Mouse (Mus musculus): ENCODE data around the gene Hs2st1. TPM values are rescaled to one million over a fixed set of nuclear protein-coding genes. Genes with fewer than 3 reads are reported as not detected.

The Hs2st1 gene
- polyA plus RNA-seq, 1 experiment from 2014 or later, result 19.7 TPM

- no peak for ATAC-seq (replicated peaks)
- Histone ChIP-seq H3K27ac (replicated peaks) (no peak overlapping the region), H3K36me3 (peaks cover 7% of the 10 kb centered on the region; the same call in 1 of the 2 replicates), H3K9ac (replicated peaks) (no peak overlapping the region), H3K9me3 (no peaks in the 10 kb centered on the region), H3K4me1 (no peaks in the 10 kb centered on the region), H3K4me2 (replicated peaks) (no peak overlapping the region), H3K27me3 (no peaks in the 10 kb centered on the region), H3K4me3 (no peak overlapping the region)
- WGBS, result 90% methylated on average over 9 of the region's 9 CpGs
Measured at GRCm38 (mm10) chr3:144447917-144448316, 122.1 kb downstream of the Hs2st1 start.

GRCm38 (mm10) chr3:144446081-144446634 is 123.8 kb downstream of the Hs2st1 start:
- Histone ChIP-seq H3K27ac (replicated peaks) (no peak overlapping the region), H3K4me2 (replicated peaks) (no peak overlapping the region), H3K4me3 (no peak overlapping the region), H3K9me3 (no peaks in the 10 kb centered on the region), H3K4me1 (no peaks in the 10 kb centered on the region), H3K9ac (replicated peaks) (no peak overlapping the region), H3K27me3 (no peaks in the 10 kb centered on the region), H3K36me3 (peaks cover 7% of the 10 kb centered on the region; the same call in 1 of the 2 replicates)
- no peak for ATAC-seq (replicated peaks)
- 94% methylated on average over 14 of the region's 14 CpGs for WGBS

- Histone ChIP-seq H3K9me3 (no peaks in the 10 kb centered on the region), H3K4me3 (no peak overlapping the region), H3K9ac (replicated peaks) (no peak overlapping the region), H3K36me3 (peaks cover 5% of the 10 kb centered on the region; the same call in 1 of the 2 replicates), H3K4me2 (replicated peaks) (no peak overlapping the region), H3K4me1 (no peaks in the 10 kb centered on the region), H3K27me3 (no peaks in the 10 kb centered on the region), H3K27ac (replicated peaks) (no peak overlapping the region)
- 96% methylated on average over 14 of the region's 14 CpGs for WGBS
- no peak for ATAC-seq (replicated peaks)
Measured at GRCm38 (mm10) chr3:144437871-144438398, 132.0 kb downstream of the Hs2st1 start.

GRCm38 (mm10) chr3:144436076-144436475 is 133.9 kb downstream of the Hs2st1 start:
- ATAC-seq (replicated peaks), result no peak
- H3K9ac ChIP-seq (replicated peaks), result no peak overlapping the region
- H3K4me3 ChIP-seq, result no peak overlapping the region
- H3K36me3 ChIP-seq, result peaks cover 5% of the 10 kb centered on the region; the same call in 1 of the 2 replicates
- H3K4me1 ChIP-seq, result no peaks in the 10 kb centered on the region
- no peaks in the 10 kb centered on the region for H3K27me3 ChIP-seq
- H3K9me3 ChIP-seq, result no peaks in the 10 kb centered on the region
- no peak overlapping the region for H3K27ac ChIP-seq (replicated peaks)
- no peak overlapping the region for H3K4me2 ChIP-seq (replicated peaks)
- WGBS, result 54% methylated on average over 3 of the region's 3 CpGs

GRCm38 (mm10) chr3:144435281-144435680 is 134.7 kb downstream of the Hs2st1 start:
- Histone ChIP-seq H3K27me3 (no peaks in the 10 kb centered on the region), H3K4me3 (no peak overlapping the region), H3K4me2 (replicated peaks) (no peak overlapping the region), H3K9ac (replicated peaks) (no peak overlapping the region), H3K9me3 (no peaks in the 10 kb centered on the region), H3K27ac (replicated peaks) (no peak overlapping the region), H3K36me3 (peaks cover 5% of the 10 kb centered on the region; the same call in 1 of the 2 replicates), H3K4me1 (no peaks in the 10 kb centered on the region)
- ATAC-seq (replicated peaks), result no peak
- 95% methylated on average over 16 of the region's 16 CpGs for WGBS

GRCm38 (mm10) chr3:144434276-144434675 is 135.7 kb downstream of the Hs2st1 start:
- no peak overlapping the region for H3K4me3 ChIP-seq
- H3K9ac ChIP-seq (replicated peaks), result no peak overlapping the region
- no peaks in the 10 kb centered on the region for H3K4me1 ChIP-seq
- no peak overlapping the region for H3K27ac ChIP-seq (replicated peaks)
- no peak for ATAC-seq (replicated peaks)
- no peaks in the 10 kb centered on the region for H3K27me3 ChIP-seq
- WGBS, result 93% methylated on average over 17 of the region's 17 CpGs
- H3K36me3 ChIP-seq, result peaks cover 5% of the 10 kb centered on the region; the same call in 1 of the 2 replicates
- no peaks in the 10 kb centered on the region for H3K9me3 ChIP-seq
- H3K4me2 ChIP-seq (replicated peaks), result no peak overlapping the region

- 89% methylated on average over 7 of the region's 7 CpGs for WGBS
Measured at GRCm38 (mm10) chr3:144433039-144433438, 136.9 kb downstream of the Hs2st1 start.

GRCm38 (mm10) chr3:144432143-144432577 is 137.8 kb downstream of the Hs2st1 start:
- ATAC-seq (replicated peaks), result no peak
- Histone ChIP-seq H3K4me2 (replicated peaks) (no peak overlapping the region), H3K27me3 (no peaks in the 10 kb centered on the region), H3K36me3 (peaks cover 5% of the 10 kb centered on the region; the same call in 1 of the 2 replicates), H3K4me3 (no peak overlapping the region), H3K4me1 (no peaks in the 10 kb centered on the region), H3K9ac (replicated peaks) (no peak overlapping the region), H3K9me3 (no peaks in the 10 kb centered on the region), H3K27ac (replicated peaks) (no peak overlapping the region)
- WGBS, result 87% methylated on average over 10 of the region's 10 CpGs

More at GRCm38 (mm10) chr3:144433039-144433438, 136.9 kb downstream of the Hs2st1 start:
- Histone ChIP-seq H3K4me1 (no peaks in the 10 kb centered on the region), H3K27me3 (no peaks in the 10 kb centered on the region), H3K9me3 (no peaks in the 10 kb centered on the region), H3K4me2 (replicated peaks) (no peak overlapping the region), H3K9ac (replicated peaks) (no peak overlapping the region), H3K4me3 (no peak overlapping the region), H3K27ac (replicated peaks) (no peak overlapping the region), H3K36me3 (peaks cover 5% of the 10 kb centered on the region; the same call in 1 of the 2 replicates)
- no peak for ATAC-seq (replicated peaks)

GRCm38 (mm10) chr3:144428514-144429431 is 141.2 kb downstream of the Hs2st1 start:
- WGBS, result 67% methylated on average over 8 of the region's 8 CpGs
- H3K9ac ChIP-seq (replicated peaks), result no peak overlapping the region
- no peaks in the 10 kb centered on the region for H3K27me3 ChIP-seq
- no peak overlapping the region for H3K4me3 ChIP-seq
- no peak for ATAC-seq (replicated peaks)
- no peaks in the 10 kb centered on the region for H3K9me3 ChIP-seq
- no peak overlapping the region for H3K4me2 ChIP-seq (replicated peaks)
- no peak overlapping the region for H3K27ac ChIP-seq (replicated peaks)
- peaks cover 13% of the 10 kb centered on the region for H3K4me1 ChIP-seq
- H3K36me3 ChIP-seq, result no peaks in the 10 kb centered on the region

- WGBS, result 58% methylated on average over 4 of the region's 4 CpGs
- peak overlapping the region; percentile 28 for H3K27ac ChIP-seq (replicated peaks)
- peak; percentile 15; the same call in 1 of the 2 replicates for ATAC-seq (replicated peaks)
Measured at GRCm38 (mm10) chr3:144425041-144425448, 144.9 kb downstream of the Hs2st1 start.

GRCm38 (mm10) chr3:144421404-144422180 is 148.4 kb downstream of the Hs2st1 start:
- no peaks in the 10 kb centered on the region for H3K27me3 ChIP-seq
- H3K9ac ChIP-seq (replicated peaks), result no peak overlapping the region
- no peaks in the 10 kb centered on the region for H3K36me3 ChIP-seq
- peak overlapping the region; percentile 48; the same call in 1 of the 2 replicates for H3K27ac ChIP-seq (replicated peaks)
- H3K4me3 ChIP-seq, result no peak overlapping the region
- WGBS, result 35% methylated on average over 7 of the region's 7 CpGs
- peak; percentile 34 for ATAC-seq (replicated peaks)
- no peaks in the 10 kb centered on the region for H3K9me3 ChIP-seq
- H3K4me1 ChIP-seq, result peaks cover 26% of the 10 kb centered on the region
- H3K4me2 ChIP-seq (replicated peaks), result no peak overlapping the region

More at GRCm38 (mm10) chr3:144425041-144425448, 144.9 kb downstream of the Hs2st1 start:
- no peak overlapping the region for H3K4me3 ChIP-seq
- H3K36me3 ChIP-seq, result no peaks in the 10 kb centered on the region
- H3K9ac ChIP-seq (replicated peaks), result no peak overlapping the region
- peaks cover 26% of the 10 kb centered on the region for H3K4me1 ChIP-seq
- no peaks in the 10 kb centered on the region for H3K9me3 ChIP-seq
- no peaks in the 10 kb centered on the region for H3K27me3 ChIP-seq
- H3K4me2 ChIP-seq (replicated peaks), result no peak overlapping the region
